Mouse (Mus musculus): ENCODE measurements at regions not wholly inside any gene's neighbourhood (a gene's known extent, or its start where the extent isn't known, plus 50 kb on each side); places are given as distances from the start of the nearest gene placed in this dataset.

DNA sequence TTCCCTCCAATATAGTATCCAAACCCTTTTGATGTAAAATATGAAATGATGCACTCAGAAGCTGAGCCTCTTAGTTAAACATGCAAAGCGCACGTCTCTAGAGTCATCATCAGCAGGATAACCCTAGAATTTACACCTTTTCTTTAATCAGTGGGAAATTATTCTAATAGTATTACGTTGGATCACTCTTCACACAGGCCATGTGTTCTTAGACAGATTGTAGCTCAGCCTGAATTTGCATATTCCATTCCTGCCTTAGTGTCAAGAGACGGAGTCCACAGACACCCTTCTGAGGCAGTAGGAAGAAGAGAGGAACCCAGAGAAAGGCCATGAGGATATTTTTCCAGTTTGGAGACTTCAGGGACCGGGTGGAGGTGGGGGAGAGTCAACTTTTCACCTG is 125.0 kb downstream of the Gm45692 start:
- no peak for TF ChIP-seq MAX (IDR thresholded peaks at IDR 0.05)
- no peak for TF ChIP-seq CTCF (IDR thresholded peaks at IDR 0.05; ENCODE audit: control insufficient read depth, insufficient read depth, insufficient read length)
- no peak for TF ChIP-seq MYOG (IDR thresholded peaks at IDR 0.05; ENCODE audit: control insufficient read depth, extremely low read depth, insufficient read length)
- no peak for TF ChIP-seq USF1 (IDR thresholded peaks at IDR 0.05; ENCODE audit: low read depth)

Data from C2C12 (cell line).